Mouse (Mus musculus) kidney, embryonic 16.5 days (tissue): ENCODE data around the gene Trem3. TPM values are rescaled to one million over a fixed set of nuclear protein-coding genes. Genes with fewer than 3 reads are reported as not detected.

Experiments used
- ATAC-seq: fragments of 200-750 bp; cut with Nextera tagmentation; 2 replicates; pipeline ENCODE4 v1.8.0; 2017; ENCODE audit warnings: moderate TSS enrichment; ENCODE audit not compliant: low FRiP score, low TSS enrichment
- H3K27ac ChIP-seq: fragments of 300-500 bp; sonication (generic); 2 replicates; pipeline ENCODE4 v1.5.1; 2014; ENCODE audit warnings: low read length
- H3K27me3 ChIP-seq: fragments of 300-500 bp; sonication (generic); 2 replicates; pipeline ENCODE4 v1.6.1; 2014; ENCODE audit warnings: low read length, control low read depth, mixed read lengths; ENCODE audit not compliant: insufficient read depth
- H3K36me3 ChIP-seq: fragments of 300-500 bp; sonication (generic); 2 replicates; pipeline ENCODE4 v1.6.1; 2014; ENCODE audit warnings: low read length, control low read depth, mixed read lengths; ENCODE audit not compliant: insufficient read depth
- H3K4me1 ChIP-seq: fragments of 300-500 bp; sonication (generic); 2 replicates; pipeline ENCODE4 v1.6.1; 2014; ENCODE audit warnings: low read length, control low read depth, mixed read lengths; ENCODE audit not compliant: insufficient read depth
- H3K4me2 ChIP-seq: fragments of 300-500 bp; sonication (generic); replicated peaks from 2 replicates; pipeline ENCODE4 v1.6.1; 2014; ENCODE audit warnings: low read depth, low read length
- H3K4me3 ChIP-seq: fragments of 300-500 bp; sonication (generic); 2 replicates; pipeline ENCODE4 v1.5.1; 2014; ENCODE audit warnings: mild to moderate bottlenecking, low read length
- H3K9ac ChIP-seq: fragments of 300-500 bp; sonication (generic); replicated peaks from 2 replicates; pipeline ENCODE4 v1.6.1; 2014; ENCODE audit warnings: low read length
- H3K9me3 ChIP-seq: fragments of 300-500 bp; sonication (generic); 2 replicates; pipeline ENCODE4 v1.6.1; 2016; ENCODE audit warnings: low read length, control low read depth
- WGBS: fragments of 180-500 bp; shearing (Covaris S2); extraction: QIAGEN DNeasy Blood & Tissue Kit; methylation state at CpG from one replicate; pipeline ENCODE4 v1.1.7; 2014; 5-methylcytosine and 5-hydroxymethylcytosine counted together
- polyA plus RNA-seq: library from polyadenylated mRNA; unstranded; fragments of >200 nt; fragmentation: Nextera tagmentation; extraction: Ambion mirVana; gene quantifications from 2 replicates; pipeline ENCODE4 v1.2.1, GENCODE M21; 2015

Gene Trem3
- 0.21 TPM in 1 of 2 replicates, not detected in the other for polyA plus RNA-seq

- 73% methylated on average over 11 of the region's 11 CpGs for WGBS
- no peak for ATAC-seq
- H3K9ac ChIP-seq, result no peak within 1 kb of the TSS
Observed at GRCm38 (mm10) chr17:48247221-48247928, at the start of gene Trem3. Trem3 (plus strand) TSS chr17:48247777.

GRCm38 (mm10) chr17:48203086-48203485, 44.5 kb upstream of the Trem3 start:
- ATAC-seq, result no peak
- H3K4me3 ChIP-seq, result no peak overlapping the region
- WGBS, result 91% methylated on average over 12 of the region's 12 CpGs

More at GRCm38 (mm10) chr17:48247221-48247928, at the start of gene Trem3:
- Histone ChIP-seq H3K4me1 (no peaks in the 10 kb centered on the region), H3K27me3 (no peaks in the 10 kb centered on the region), H3K9me3 (no peaks in the 10 kb centered on the region), H3K36me3 (no peaks in the 10 kb centered on the region), H3K4me2 (no peak within 1 kb of the TSS), H3K27ac (no peak within 1 kb of the TSS), H3K4me3 (no peak within 1 kb of the TSS)

GRCm38 (mm10) chr17:48212596-48212995, 35.0 kb upstream of the Trem3 start:
- Histone ChIP-seq H3K9me3 (no peaks in the 10 kb centered on the region), H3K4me1 (no peaks in the 10 kb centered on the region), H3K9ac (no peak overlapping the region), H3K27me3 (no peaks in the 10 kb centered on the region), H3K36me3 (no peaks in the 10 kb centered on the region), H3K4me2 (no peak overlapping the region), H3K27ac (no peak overlapping the region), H3K4me3 (no peak overlapping the region)
- 94% methylated on average over 12 of the region's 12 CpGs for WGBS
- ATAC-seq, result no peak

More at GRCm38 (mm10) chr17:48203086-48203485, 44.5 kb upstream of the Trem3 start:
- H3K36me3 ChIP-seq, result no peaks in the 10 kb centered on the region
- peaks cover 21% of the 10 kb centered on the region for H3K9me3 ChIP-seq
- H3K27me3 ChIP-seq, result no peaks in the 10 kb centered on the region
- H3K4me1 ChIP-seq, result no peaks in the 10 kb centered on the region
- H3K4me2 ChIP-seq, result no peak overlapping the region
- no peak overlapping the region for H3K27ac ChIP-seq
- H3K9ac ChIP-seq, result no peak overlapping the region

GRCm38 (mm10) chr17:48213511-48213910, 34.1 kb upstream of the Trem3 start:
- no peak overlapping the region for H3K27ac ChIP-seq
- no peak overlapping the region for H3K4me2 ChIP-seq
- H3K4me1 ChIP-seq, result no peaks in the 10 kb centered on the region
- no peak overlapping the region for H3K4me3 ChIP-seq
- no peaks in the 10 kb centered on the region for H3K36me3 ChIP-seq
- no peak overlapping the region for H3K9ac ChIP-seq
- ATAC-seq, result no peak
- H3K27me3 ChIP-seq, result no peaks in the 10 kb centered on the region
- H3K9me3 ChIP-seq, result peaks cover 3% of the 10 kb centered on the region; the same call in 1 of the 2 replicates
- WGBS, result 61% methylated on average over 5 of the region's 5 CpGs

- ATAC-seq, result no peak
- no peak overlapping the region for H3K4me2 ChIP-seq
- H3K9ac ChIP-seq, result no peak overlapping the region
- peaks cover 3% of the 10 kb centered on the region; the same call in 1 of the 2 replicates for H3K9me3 ChIP-seq
- no peaks in the 10 kb centered on the region for H3K36me3 ChIP-seq
- H3K27me3 ChIP-seq, result no peaks in the 10 kb centered on the region
- no peak overlapping the region for H3K27ac ChIP-seq
- H3K4me1 ChIP-seq, result no peaks in the 10 kb centered on the region
- H3K4me3 ChIP-seq, result no peak overlapping the region
- 86% methylated on average over 1 of the region's 1 CpGs for WGBS
Observed at GRCm38 (mm10) chr17:48215429-48215828, 32.1 kb upstream of the Trem3 start.

- H3K27me3 ChIP-seq, result no peaks in the 10 kb centered on the region
- H3K9ac ChIP-seq, result no peak overlapping the region
- no peaks in the 10 kb centered on the region for H3K36me3 ChIP-seq
- ATAC-seq, result no peak
- H3K4me1 ChIP-seq, result no peaks in the 10 kb centered on the region
- 82% methylated on average over 7 of the region's 7 CpGs for WGBS
- no peak overlapping the region for H3K27ac ChIP-seq
- no peak overlapping the region for H3K4me2 ChIP-seq
- H3K4me3 ChIP-seq, result no peak overlapping the region
- H3K9me3 ChIP-seq, result no peaks in the 10 kb centered on the region
Observed at GRCm38 (mm10) chr17:48230680-48231079, 16.9 kb upstream of the Trem3 start.

- Histone ChIP-seq H3K9ac (no peak within 1 kb of the TSS), H3K4me2 (no peak within 1 kb of the TSS), H3K9me3 (no peaks in the 10 kb centered on the region), H3K4me1 (no peaks in the 10 kb centered on the region), H3K27ac (no peak within 1 kb of the TSS), H3K36me3 (no peaks in the 10 kb centered on the region), H3K4me3 (no peak within 1 kb of the TSS), H3K27me3 (no peaks in the 10 kb centered on the region)
- ATAC-seq, result no peak
- 75% methylated on average over 6 of the region's 6 CpGs for WGBS
Observed at GRCm38 (mm10) chr17:48232518-48232917, 15.1 kb upstream of the Trem3 start, which contains the start of gene Trem1. Trem1 (plus strand) TSS chr17:48232768.

GRCm38 (mm10) chr17:48233789-48234188, 13.8 kb upstream of the Trem3 start:
- Histone ChIP-seq H3K9me3 (no peaks in the 10 kb centered on the region), H3K27ac (no peak overlapping the region), H3K4me3 (no peak overlapping the region), H3K36me3 (no peaks in the 10 kb centered on the region), H3K4me2 (no peak overlapping the region), H3K27me3 (no peaks in the 10 kb centered on the region), H3K4me1 (no peaks in the 10 kb centered on the region), H3K9ac (no peak overlapping the region)
- WGBS, result 96% methylated on average over 4 of the region's 4 CpGs
- no peak for ATAC-seq

- Histone ChIP-seq H3K27me3 (no peaks in the 10 kb centered on the region), H3K27ac (no peak overlapping the region), H3K9ac (no peak overlapping the region), H3K9me3 (no peaks in the 10 kb centered on the region), H3K4me3 (no peak overlapping the region), H3K36me3 (no peaks in the 10 kb centered on the region), H3K4me2 (no peak overlapping the region), H3K4me1 (no peaks in the 10 kb centered on the region)
- ATAC-seq, result no peak
- 67% methylated on average over 5 of the region's 5 CpGs for WGBS
Observed at GRCm38 (mm10) chr17:48234550-48234949, 13.0 kb upstream of the Trem3 start.

- H3K27ac ChIP-seq, result no peak overlapping the region
- H3K4me2 ChIP-seq, result no peak overlapping the region
- H3K9ac ChIP-seq, result no peak overlapping the region
- WGBS, result 28% methylated on average over 4 of the region's 4 CpGs
- no peaks in the 10 kb centered on the region for H3K4me1 ChIP-seq
- H3K27me3 ChIP-seq, result no peaks in the 10 kb centered on the region
- no peaks in the 10 kb centered on the region for H3K36me3 ChIP-seq
- no peak overlapping the region for H3K4me3 ChIP-seq
- H3K9me3 ChIP-seq, result no peaks in the 10 kb centered on the region
- ATAC-seq, result no peak
Observed at GRCm38 (mm10) chr17:48235773-48236370, 11.7 kb upstream of the Trem3 start.
